Comparison of ENCODE assay signal across 8 mouse cellular contexts in genomic region chr3:126363568-126364505, GRCm38 (mm10). TPM values are rescaled to one million over a fixed set of nuclear protein-coding genes. Genes with fewer than 3 reads are reported as not detected.
A peak's percentile ranks its signal among the peaks of the same experiment; 100 is the strongest.
DNase-seq lines count a peak whose midpoint lies in the region; ATAC-seq and TF ChIP-seq lines count a peak whose summit lies in the region.

TSS of gene Arsj (plus strand) at chr3:126363684.

- peak; percentile 31; the same call in 1 of the 2 replicates for TF ChIP-seq POLR2A in heart, adult 2 months (IDR thresholded peaks at IDR 0.05; ENCODE audit: insufficient read depth, low read depth, low read length)
- TF ChIP-seq POLR2A in olfactory bulb, adult 2 months (IDR thresholded peaks at IDR 0.05; ENCODE audit: insufficient read depth, low read depth, low read length) = no peak

- peak within 1 kb of the TSS; percentile 45 for H3K4me3 ChIP-seq in kidney, embryonic 14.5 days (ENCODE audit: low read length)
- H3K4me3 ChIP-seq in embryonic facial prominence, embryonic 11.5 days (ENCODE audit: low read depth, low read length) = peak within 1 kb of the TSS; percentile 36
- H3K4me3 ChIP-seq in heart, adult 2 months = peak within 1 kb of the TSS; percentile 40
- H3K4me3 ChIP-seq in kidney, postnatal 0 days (replicated peaks; ENCODE audit: low read depth, low read length) = peak within 1 kb of the TSS; percentile 43
- H3K4me3 ChIP-seq in liver, embryonic 15.5 days (replicated peaks) = no peak within 1 kb of the TSS; the same call in 1 of the 2 replicates
- H3K4me3 ChIP-seq in olfactory bulb, adult 2 months (ENCODE audit: insufficient read depth, low read depth, low read length) = peak within 1 kb of the TSS; percentile 29

- H3K27ac ChIP-seq in kidney, embryonic 14.5 days (ENCODE audit: low read depth, low read length) = no peak within 1 kb of the TSS
- no peak within 1 kb of the TSS for H3K27ac ChIP-seq in embryonic facial prominence, embryonic 11.5 days (replicated peaks; ENCODE audit: low read depth, low read length)
- H3K27ac ChIP-seq in heart, adult 2 months = peak within 1 kb of the TSS; percentile 41; the same call in 1 of the 2 replicates
- no peak within 1 kb of the TSS for H3K27ac ChIP-seq in kidney, postnatal 0 days
- no peak within 1 kb of the TSS for H3K27ac ChIP-seq in liver, embryonic 15.5 days (replicated peaks)
- H3K27ac ChIP-seq in olfactory bulb, adult 2 months (ENCODE audit: insufficient read depth, low read depth, low read length) = no peak within 1 kb of the TSS

- 15% methylated on average over 41 of the region's 41 CpGs for WGBS in kidney, embryonic 14.5 days
- WGBS in embryonic facial prominence, embryonic 11.5 days = 14% methylated on average over 41 of the region's 41 CpGs
- WGBS in heart, adult 2 months = 12% methylated on average over 41 of the region's 41 CpGs
- WGBS in kidney, postnatal 0 days = 13% methylated on average over 41 of the region's 41 CpGs
- 10% methylated on average over 41 of the region's 41 CpGs for WGBS in liver, embryonic 15.5 days (ENCODE audit: insufficient replicate concordance)
- 11% methylated on average over 41 of the region's 41 CpGs for WGBS in olfactory bulb, adult 2 months

- H3K9ac ChIP-seq in kidney, embryonic 14.5 days (ENCODE audit: low read depth, low read length) = peak within 1 kb of the TSS; percentile 61
- peak within 1 kb of the TSS; percentile 62 for H3K9ac ChIP-seq in embryonic facial prominence, embryonic 11.5 days (replicated peaks; ENCODE audit: low read length)
- peak within 1 kb of the TSS; percentile 59 for H3K9ac ChIP-seq in heart, adult 2 months (ENCODE audit: low read depth, low read length)
- peak within 1 kb of the TSS; percentile 37; the same call in 1 of the 2 replicates for H3K9ac ChIP-seq in kidney, postnatal 0 days (ENCODE audit: low read depth, low read length)
- H3K9ac ChIP-seq in liver, embryonic 15.5 days = no peak within 1 kb of the TSS

- H3K36me3 ChIP-seq in kidney, embryonic 14.5 days (ENCODE audit: control insufficient read depth, insufficient read depth, low read length) = no peaks in the 10 kb centered on the region
- H3K36me3 ChIP-seq in embryonic facial prominence, embryonic 11.5 days (replicated peaks; ENCODE audit: control insufficient read depth, insufficient read depth, low read depth, low read length) = no peaks in the 10 kb centered on the region
- no peaks in the 10 kb centered on the region for H3K36me3 ChIP-seq in heart, adult 2 months (ENCODE audit: control insufficient read depth, insufficient read depth, low read length)
- no peaks in the 10 kb centered on the region for H3K36me3 ChIP-seq in kidney, postnatal 0 days (ENCODE audit: insufficient read depth, low read length)
- H3K36me3 ChIP-seq in liver, embryonic 15.5 days (replicated peaks) = no peaks in the 10 kb centered on the region

- H3K4me2 ChIP-seq in kidney, embryonic 14.5 days (replicated peaks; ENCODE audit: low read depth, low read length) = peak within 1 kb of the TSS; percentile 78
- peak within 1 kb of the TSS; percentile 88 for H3K4me2 ChIP-seq in embryonic facial prominence, embryonic 11.5 days (ENCODE audit: low read depth, low read length)
- H3K4me2 ChIP-seq in kidney, postnatal 0 days (ENCODE audit: low read length) = peak within 1 kb of the TSS; percentile 87
- H3K4me2 ChIP-seq in liver, embryonic 15.5 days = peak within 1 kb of the TSS; percentile 38

- TF ChIP-seq CTCF in heart, adult 2 months (IDR thresholded peaks at IDR 0.05) = no peak
- no peak for TF ChIP-seq CTCF in kidney, postnatal 0 days (IDR thresholded peaks at IDR 0.05; ENCODE audit: low read depth)
- no peak for TF ChIP-seq CTCF in olfactory bulb, adult 2 months (IDR thresholded peaks at IDR 0.05; ENCODE audit: insufficient read depth, low read depth, low read length)

- no peaks in the 10 kb centered on the region for H3K4me1 ChIP-seq in kidney, embryonic 14.5 days (ENCODE audit: control insufficient read depth, insufficient read depth, low read length)
- no peaks in the 10 kb centered on the region for H3K4me1 ChIP-seq in embryonic facial prominence, embryonic 11.5 days (ENCODE audit: control insufficient read depth, insufficient read depth, low read length)
- no peaks in the 10 kb centered on the region for H3K4me1 ChIP-seq in heart, adult 2 months (ENCODE audit: control insufficient read depth, insufficient read depth, low read length)
- no peaks in the 10 kb centered on the region for H3K4me1 ChIP-seq in kidney, postnatal 0 days (replicated peaks; ENCODE audit: insufficient read depth, low read length)
- H3K4me1 ChIP-seq in liver, embryonic 15.5 days (replicated peaks) = no peaks in the 10 kb centered on the region
- H3K4me1 ChIP-seq in olfactory bulb, adult 2 months (ENCODE audit: control insufficient read depth, insufficient read depth, low read length) = peaks cover 11% of the 10 kb centered on the region

- ATAC-seq in kidney, embryonic 14.5 days (ENCODE audit: low FRiP score, low TSS enrichment) = peak; percentile 91
- ATAC-seq in embryonic facial prominence, embryonic 11.5 days (replicated peaks; ENCODE audit: insufficient number of reproducible peaks, low FRiP score, low TSS enrichment, low read depth) = peak; percentile 79
- ATAC-seq in kidney, postnatal 0 days (replicated peaks; ENCODE audit: low FRiP score, low read depth) = peak; percentile 78
- no peak for ATAC-seq in liver, embryonic 15.5 days (ENCODE audit: insufficient read depth)
- ATAC-seq in megakaryocyte-erythroid progenitor cell, adult 5-6 weeks (replicated peaks; ENCODE audit: low FRiP score, low TSS enrichment, poor library complexity, severe bottlenecking) = no peak

- no peak for DNase-seq in kidney, adult 18-20 months
- peak; percentile 49 for DNase-seq in embryonic facial prominence, embryonic 11.5 days (ENCODE audit: low spot score)
- DNase-seq in heart, adult 2 months = peak; percentile 76
- peak; percentile 70 for DNase-seq in kidney, postnatal 0 days (ENCODE audit: low spot score)

- peaks cover 4% of the 10 kb centered on the region for H3K27me3 ChIP-seq in kidney, embryonic 14.5 days (ENCODE audit: control insufficient read depth, insufficient read depth, low read length)
- H3K27me3 ChIP-seq in embryonic facial prominence, embryonic 11.5 days (ENCODE audit: control insufficient read depth, insufficient read depth, low read length) = no peaks in the 10 kb centered on the region
- H3K27me3 ChIP-seq in heart, adult 2 months (ENCODE audit: control insufficient read depth, insufficient read depth, low read length) = peaks cover 6% of the 10 kb centered on the region
- H3K27me3 ChIP-seq in kidney, postnatal 0 days (ENCODE audit: insufficient read depth, low read length) = no peaks in the 10 kb centered on the region
- H3K27me3 ChIP-seq in liver, embryonic 15.5 days = 0 out of 2 replicates have a peak, but pooled peaks cover 8% of the 10 kb centered on the region

- no peaks in the 10 kb centered on the region for H3K9me3 ChIP-seq in kidney, embryonic 14.5 days (ENCODE audit: control insufficient read depth, low read length)
- H3K9me3 ChIP-seq in embryonic facial prominence, embryonic 11.5 days (replicated peaks; ENCODE audit: control insufficient read depth, low read length) = no peaks in the 10 kb centered on the region
- H3K9me3 ChIP-seq in kidney, postnatal 0 days (replicated peaks; ENCODE audit: low read length) = no peaks in the 10 kb centered on the region
- H3K9me3 ChIP-seq in liver, embryonic 15.5 days (replicated peaks) = no peaks in the 10 kb centered on the region

- intact Hi-C loops in heart, adult 2 months (cut with DNase I) = no loop called here

- H3K79me2 ChIP-seq in heart, adult 2 months (replicated peaks; ENCODE audit: control insufficient read depth, insufficient read depth, low read length) = no peaks in the 10 kb centered on the region

- no peak for TF ChIP-seq EP300 in heart, adult 2 months (IDR thresholded peaks at IDR 0.05; ENCODE audit: insufficient read depth, low read depth, low read length)

RNA-seq across cellular contexts. Expression of gene Arsj, which starts in this region (rescaled TPM):
- polyA plus RNA-seq in kidney, embryonic 14.5 days (2014; fragmentation: Nextera tagmentation; extraction: Ambion mirVana) = 1.1 and 1.7 TPM in 2 replicates
- polyA plus RNA-seq in embryonic facial prominence, embryonic 11.5 days (2014; fragmentation: Nextera tagmentation; extraction: Ambion mirVana) = 0.25 and 0.27 TPM in 2 replicates
- under 1 TPM; 0.39 to 0.68 TPM for total RNA-seq in heart, adult 2 months (2021)
- 0.33 and 0.47 TPM in 2 replicates for polyA plus RNA-seq in heart, adult 2 months (2012; rRNA removed)
- 0.79 TPM in 2 replicates for polyA plus RNA-seq in kidney, postnatal 0 days (2015; fragmentation: Nextera tagmentation; extraction: Ambion mirVana)
- polyA plus RNA-seq in liver, embryonic 15.5 days (2015; fragmentation: Nextera tagmentation; extraction: Ambion mirVana) = 0.05 TPM in 1 of 2 replicates, not detected in the other
- polyA plus RNA-seq in olfactory bulb, adult 2 months (2012; ENCODE audit: insufficient read depth, insufficient read length, low replicate concordance, missing spikeins) = not detected in 2 replicates
- not detected in 2 replicates for total RNA-seq in megakaryocyte-erythroid progenitor cell, adult 5-6 weeks (2014; fragmentation: Nextera tagmentation)
- total RNA-seq in megakaryocyte-erythroid progenitor cell, adult 5-6 weeks (2017) = not detected in 2 replicates

Comparison
In these comparisons a context has a peak if more than half of its experiments do, and no peak if none do; other contexts are left out.
1. Peak in DNase-seq, ATAC-seq, H3K4me3 ChIP-seq, H3K9ac ChIP-seq and H3K4me2 ChIP-seq in embryonic facial prominence, embryonic 11.5 days; RNA of the gene not detected or under 1 TPM.
2. Peak in DNase-seq, H3K4me3 ChIP-seq, H3K27ac ChIP-seq and H3K9ac ChIP-seq in heart, adult 2 months; RNA of the gene not detected or under 1 TPM.
3. Peak in DNase-seq, ATAC-seq, H3K4me3 ChIP-seq, H3K9ac ChIP-seq and H3K4me2 ChIP-seq in kidney, postnatal 0 days; RNA of the gene not detected or under 1 TPM.
4. H3K4me2 ChIP-seq: peak in every context shown above with its lines; median percentile 88 in embryonic facial prominence, embryonic 11.5 days; 87 in kidney, postnatal 0 days; 78 in kidney, embryonic 14.5 days; 38 in liver, embryonic 15.5 days.